ENCODE assay signal across 21 mouse cellular contexts in genomic region chr4:53318181-53318580, GRCm38 (mm10).
DNase-seq lines count a peak whose midpoint lies in the region; ATAC-seq and TF ChIP-seq lines count a peak whose summit lies in the region.
"Had no signal": no experiment of that assay in that cellular context is flagged by ENCODE, and none has a peak within 500 bp of the region (broad histone marks: within the 10 kb centered on the region; RNA-seq: fewer than 3 reads in every experiment).

No protein-coding gene starts in this region.

- H3K9me3 ChIP-seq in forebrain, postnatal 0 days (ENCODE audit: low read length): no peaks in the 10 kb centered on the region
- H3K9me3 ChIP-seq in forebrain, embryonic 12.5 days: no peaks in the 10 kb centered on the region
- no peaks in the 10 kb centered on the region for H3K9me3 ChIP-seq in intestine, embryonic 16.5 days (ENCODE audit: control insufficient read depth, low read length)
- H3K9me3 ChIP-seq in intestine, postnatal 0 days (ENCODE audit: control insufficient read depth): no peaks in the 10 kb centered on the region
- H3K9me3 ChIP-seq in limb, embryonic 15.5 days: no peaks in the 10 kb centered on the region
- H3K9me3 ChIP-seq: embryonic facial prominence, embryonic 12.5 days; heart, embryonic 10.5 days; liver, embryonic 15.5 days; neural tube, embryonic 13.5 days had no signal

- no peak overlapping the region for H3K4me3 ChIP-seq in forebrain, postnatal 0 days (ENCODE audit: low read depth, low read length)
- no peak overlapping the region for H3K4me3 ChIP-seq in forebrain, embryonic 12.5 days (replicated peaks)
- no peak overlapping the region for H3K4me3 ChIP-seq in intestine, embryonic 16.5 days (ENCODE audit: low read length)
- no peak overlapping the region for H3K4me3 ChIP-seq in intestine, postnatal 0 days (ENCODE audit: low read depth, low read length)
- H3K4me3 ChIP-seq in limb, embryonic 15.5 days: no peak overlapping the region
- H3K4me3 ChIP-seq: embryonic facial prominence, embryonic 12.5 days; erythroblast, embryonic 14.5 days; heart, embryonic 10.5 days; liver, embryonic 15.5 days; neural tube, embryonic 13.5 days had no signal

- no peak for TF ChIP-seq CTCF in forebrain, postnatal 0 days (IDR thresholded peaks at IDR 0.05; ENCODE audit: low read depth)
- no peak for TF ChIP-seq CTCF in intestine, postnatal 0 days (IDR thresholded peaks at IDR 0.05; ENCODE audit: low read depth)

- H3K4me2 ChIP-seq in forebrain, postnatal 0 days (ENCODE audit: low read depth): no peak overlapping the region
- no peak overlapping the region for H3K4me2 ChIP-seq in forebrain, embryonic 12.5 days
- no peak overlapping the region for H3K4me2 ChIP-seq in intestine, embryonic 16.5 days (ENCODE audit: low read depth, low read length)
- no peak overlapping the region for H3K4me2 ChIP-seq in intestine, postnatal 0 days (replicated peaks; ENCODE audit: low read depth)
- no peak overlapping the region for H3K4me2 ChIP-seq in limb, embryonic 15.5 days
- H3K4me2 ChIP-seq: embryonic facial prominence, embryonic 12.5 days; liver, embryonic 15.5 days; neural tube, embryonic 13.5 days had no signal

- 0 out of 2 replicates have a peak overlapping the region, but pooled peaks have one; percentile 45 for H3K27ac ChIP-seq in forebrain, postnatal 0 days (ENCODE audit: low read depth, low read length)
- no peak overlapping the region for H3K27ac ChIP-seq in forebrain, embryonic 12.5 days
- no peak overlapping the region for H3K27ac ChIP-seq in intestine, embryonic 16.5 days (ENCODE audit: low read length)
- no peak overlapping the region for H3K27ac ChIP-seq in intestine, postnatal 0 days (ENCODE audit: low read depth, low read length)
- peak overlapping the region; percentile 24; the same call in 1 of the 2 replicates for H3K27ac ChIP-seq in limb, embryonic 15.5 days
- H3K27ac ChIP-seq: heart, embryonic 10.5 days; liver, embryonic 15.5 days; stomach, postnatal 0 days had no signal

- no peak for ATAC-seq in forebrain, postnatal 0 days
- ATAC-seq in forebrain, embryonic 12.5 days (ENCODE audit: low FRiP score): no peak
- 0 out of 2 replicates have a peak, but pooled peaks have one; percentile 39 for ATAC-seq in intestine, embryonic 16.5 days
- ATAC-seq in intestine, postnatal 0 days: no peak
- no peak for ATAC-seq in limb, embryonic 15.5 days (ENCODE audit: insufficient number of reproducible peaks, low FRiP score, low TSS enrichment, low read depth)

- DNase-seq in forebrain, postnatal 0 days: no peak
- DNase-seq in lung, postnatal 36 days: peak; percentile 38
- DNase-seq in lung, postnatal 4 days: no peak
- DNase-seq in thymus, postnatal 4 days: no peak
- DNase-seq: adrenal gland, adult 8-10 months; cerebellum, adult 9-11 months; heart, postnatal 10 days; kidney, adult 8-10 months; kidney, postnatal 14 days; midbrain, embryonic 14.5 days; right cerebral cortex, adult 18-20 months had no signal

- H3K4me1 ChIP-seq in forebrain, postnatal 0 days (ENCODE audit: insufficient read depth): no peaks in the 10 kb centered on the region; the same call in 1 of the 2 replicates
- H3K4me1 ChIP-seq in forebrain, embryonic 12.5 days: peaks cover 27% of the 10 kb centered on the region
- peaks cover 9% of the 10 kb centered on the region for H3K4me1 ChIP-seq in intestine, embryonic 16.5 days (ENCODE audit: control insufficient read depth, insufficient read depth, low read length)
- peaks cover 3% of the 10 kb centered on the region; the same call in 1 of the 2 replicates for H3K4me1 ChIP-seq in intestine, postnatal 0 days (replicated peaks; ENCODE audit: control insufficient read depth, insufficient read depth, low read length)
- H3K4me1 ChIP-seq in limb, embryonic 15.5 days: peaks cover 37% of the 10 kb centered on the region
- H3K4me1 ChIP-seq: heart, embryonic 10.5 days had no signal

- WGBS in forebrain, postnatal 0 days: 69% methylated on average over 6 of the region's 6 CpGs
- 82% methylated on average over 6 of the region's 6 CpGs for WGBS in forebrain, embryonic 12.5 days
- WGBS in intestine, embryonic 16.5 days: 74% methylated on average over 6 of the region's 6 CpGs
- WGBS in intestine, postnatal 0 days: 54% methylated on average over 6 of the region's 6 CpGs
- 33% methylated on average over 6 of the region's 6 CpGs for WGBS in limb, embryonic 15.5 days

- no peaks in the 10 kb centered on the region for H3K27me3 ChIP-seq in forebrain, postnatal 0 days (ENCODE audit: insufficient read depth, low read length)
- H3K27me3 ChIP-seq in forebrain, embryonic 12.5 days: no peaks in the 10 kb centered on the region
- no peaks in the 10 kb centered on the region for H3K27me3 ChIP-seq in intestine, embryonic 16.5 days (replicated peaks; ENCODE audit: control insufficient read depth, insufficient read depth, low read length)
- no peaks in the 10 kb centered on the region for H3K27me3 ChIP-seq in intestine, postnatal 0 days (replicated peaks; ENCODE audit: control insufficient read depth, insufficient read depth, low read length)
- no peaks in the 10 kb centered on the region for H3K27me3 ChIP-seq in limb, embryonic 15.5 days
- H3K27me3 ChIP-seq: embryonic facial prominence, embryonic 12.5 days; liver, embryonic 15.5 days; neural tube, embryonic 13.5 days had no signal

- no peaks in the 10 kb centered on the region for H3K36me3 ChIP-seq in forebrain, postnatal 0 days (ENCODE audit: insufficient read depth)
- no peaks in the 10 kb centered on the region for H3K36me3 ChIP-seq in forebrain, embryonic 12.5 days (replicated peaks)
- no peaks in the 10 kb centered on the region for H3K36me3 ChIP-seq in intestine, embryonic 16.5 days (ENCODE audit: control insufficient read depth, insufficient read depth, low read length)
- H3K36me3 ChIP-seq in intestine, postnatal 0 days (ENCODE audit: control insufficient read depth, insufficient read depth): no peaks in the 10 kb centered on the region
- no peaks in the 10 kb centered on the region for H3K36me3 ChIP-seq in limb, embryonic 15.5 days
- H3K36me3 ChIP-seq: embryonic facial prominence, embryonic 12.5 days; heart, embryonic 10.5 days; liver, embryonic 15.5 days; neural tube, embryonic 13.5 days had no signal

- no peak overlapping the region for H3K9ac ChIP-seq in forebrain, postnatal 0 days
- no peak overlapping the region for H3K9ac ChIP-seq in forebrain, embryonic 12.5 days
- H3K9ac ChIP-seq in intestine, embryonic 16.5 days (ENCODE audit: low read depth, low read length): no peak overlapping the region
- no peak overlapping the region for H3K9ac ChIP-seq in intestine, postnatal 0 days (ENCODE audit: low read depth, low read length)
- H3K9ac ChIP-seq in limb, embryonic 15.5 days: no peak overlapping the region
- H3K9ac ChIP-seq: embryonic facial prominence, embryonic 12.5 days; liver, embryonic 15.5 days had no signal

Comparison
In these comparisons a context has a peak if more than half of its experiments do, and no peak if none do; other contexts are left out.
1. H3K27ac ChIP-seq: peak in forebrain, postnatal 0 days (single experiment) and limb, embryonic 15.5 days (single experiment); none in forebrain, embryonic 12.5 days (single experiment), intestine, embryonic 16.5 days (single experiment) and intestine, postnatal 0 days (single experiment).